Mouse (Mus musculus) layer of hippocampus, postnatal 10 days (tissue): ENCODE measurements at regions not wholly inside any gene's neighbourhood (a gene's known extent, or its start where the extent isn't known, plus 50 kb on each side); places are given as distances from the start of the nearest gene placed in this dataset.

Source experiments
- DNase-seq, 2 experiments: peaks; one replicate each; pipeline ENCODE4 v3.0.0; 2021; ENCODE audit warnings: low spot score in 2 of 2

GRCm38 (mm10) chr5:47185868-47186267, 797.1 kb upstream of the Slit2 start:
- DNase-seq, result no peak

DNA sequence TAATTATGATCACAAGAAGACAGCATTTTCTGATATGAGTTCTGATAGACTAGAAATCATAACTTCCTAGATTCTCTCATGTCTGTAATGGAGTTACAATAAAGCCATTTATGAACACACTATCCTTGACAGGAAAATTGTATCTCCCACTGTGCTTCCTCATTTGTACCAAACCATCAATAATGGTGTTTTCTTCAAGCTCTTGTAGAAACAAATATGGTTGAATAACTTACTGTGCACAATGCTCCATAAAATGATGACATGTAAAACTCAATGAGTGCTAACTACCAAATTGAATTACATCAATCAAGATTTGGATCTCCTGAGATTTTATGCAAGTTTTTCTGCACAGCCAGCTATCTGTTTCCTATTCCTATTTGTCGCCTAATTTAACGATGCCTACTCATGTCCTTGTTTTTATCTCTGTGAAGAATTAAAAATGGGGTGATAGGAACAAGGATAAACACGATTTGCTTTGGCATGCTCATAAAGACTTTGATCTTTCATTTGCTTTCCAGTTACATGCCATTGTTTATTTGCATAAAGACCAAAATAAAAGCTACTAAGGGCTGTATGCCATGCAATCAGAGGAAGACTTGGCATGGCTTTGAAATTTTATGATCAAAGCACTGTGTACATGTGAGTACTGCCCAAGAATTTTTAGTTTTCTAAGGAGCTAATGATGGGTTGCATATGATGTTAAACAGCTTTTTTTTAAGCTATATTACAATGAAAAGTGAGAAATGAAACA, 780.6 kb upstream of the Slit2 start:
- no peak for DNase-seq

GRCm38 (mm10) chr5:47202915-47203296, 780.0 kb upstream of the Slit2 start:
- no peak for DNase-seq

GRCm38 (mm10) chr5:47210542-47210941, 772.4 kb upstream of the Slit2 start:
- no peak for DNase-seq

- no peak for DNase-seq
Measured at GRCm38 (mm10) chr5:47215421-47215820, 767.5 kb upstream of the Slit2 start.

- DNase-seq, result no peak
Measured at GRCm38 (mm10) chr5:47225247-47225646, 757.7 kb upstream of the Slit2 start.

DNA sequence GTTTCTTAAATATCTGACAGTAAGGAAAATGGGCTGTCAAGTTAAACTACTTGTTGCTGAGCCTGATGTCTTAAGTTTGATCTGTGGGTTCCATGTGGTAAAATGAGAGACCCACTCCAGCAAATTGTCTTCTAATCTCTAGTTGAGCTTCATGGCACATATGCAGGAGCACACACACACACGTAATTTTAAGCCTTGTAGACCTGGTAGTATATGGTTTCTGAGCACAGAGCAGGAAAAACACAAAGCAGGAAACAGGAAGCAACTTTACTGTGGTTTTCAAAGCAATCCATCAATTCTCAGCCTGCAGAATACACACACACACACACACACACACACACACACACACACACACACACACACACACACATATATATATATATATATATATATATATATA, 746.8 kb upstream of the Slit2 start:
- DNase-seq, result no peak

DNA sequence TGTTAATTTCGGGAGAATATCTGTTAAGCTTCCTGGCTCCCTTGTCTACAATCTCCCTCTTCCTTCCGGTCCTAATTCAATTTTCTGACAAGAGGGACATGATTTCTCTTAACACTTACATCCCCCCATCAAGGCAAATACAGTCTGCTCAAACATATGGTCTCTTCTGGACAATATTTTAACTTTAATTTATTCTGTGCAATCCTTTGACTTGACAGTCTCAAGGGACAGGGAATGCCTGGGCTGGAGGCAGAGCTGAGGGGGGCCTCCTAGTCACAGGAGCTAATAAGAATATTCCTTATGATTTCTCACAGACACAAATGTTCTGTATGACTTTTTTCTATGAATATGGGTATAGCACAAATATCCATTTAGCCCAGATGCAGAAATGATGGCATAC, 742.9 kb upstream of the Slit2 start:
- no peak for DNase-seq

GRCm38 (mm10) chr5:47240586-47240985, 742.4 kb upstream of the Slit2 start:
- no peak for DNase-seq

DNA sequence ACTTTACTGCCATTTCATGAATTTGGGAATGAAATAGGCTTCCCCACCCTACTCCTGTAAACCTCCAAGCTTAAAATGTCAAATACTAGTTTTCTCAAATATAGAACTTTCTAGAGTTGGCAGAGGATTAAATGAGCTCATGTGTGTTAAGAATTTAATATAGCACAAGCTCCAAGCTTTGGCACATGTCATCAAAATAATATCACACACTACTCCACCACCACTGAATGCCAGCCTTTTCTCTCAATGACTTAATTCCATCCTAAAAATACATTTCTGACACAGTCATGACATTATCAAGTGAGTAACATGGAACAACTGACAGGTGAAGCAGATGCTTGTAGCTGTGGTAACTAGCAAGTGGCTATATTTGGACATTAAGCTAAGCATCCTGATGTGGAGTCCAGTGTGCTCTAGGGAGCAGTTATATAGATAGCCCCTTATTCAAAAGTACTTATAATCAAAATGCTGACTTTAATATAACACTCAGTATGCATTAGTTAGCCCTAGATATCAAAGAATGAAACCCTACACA, 728.0 kb upstream of the Slit2 start:
- DNase-seq, result no peak

- DNase-seq, result no peak
Measured at GRCm38 (mm10) chr5:47261658-47262411, 721.1 kb upstream of the Slit2 start.

DNA sequence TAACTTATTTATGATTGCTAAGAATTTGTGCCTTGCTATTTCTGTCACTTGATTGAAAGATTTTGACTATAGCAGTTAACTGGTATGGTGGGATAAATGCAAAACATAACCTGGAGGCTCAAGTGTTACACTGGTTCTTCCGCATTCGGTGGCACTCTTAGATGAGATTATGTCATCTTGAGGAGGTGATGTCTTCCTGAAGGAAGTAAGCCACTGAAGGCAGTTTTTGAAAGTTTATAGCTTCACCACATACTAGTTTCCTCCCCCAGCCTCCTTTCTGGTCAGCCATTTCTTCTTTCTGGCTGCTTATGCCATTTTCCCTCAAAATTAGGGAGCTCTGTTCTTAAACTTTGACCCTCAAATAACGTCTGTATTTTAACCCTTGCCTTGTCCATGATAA, 710.3 kb upstream of the Slit2 start:
- no peak for DNase-seq

DNA sequence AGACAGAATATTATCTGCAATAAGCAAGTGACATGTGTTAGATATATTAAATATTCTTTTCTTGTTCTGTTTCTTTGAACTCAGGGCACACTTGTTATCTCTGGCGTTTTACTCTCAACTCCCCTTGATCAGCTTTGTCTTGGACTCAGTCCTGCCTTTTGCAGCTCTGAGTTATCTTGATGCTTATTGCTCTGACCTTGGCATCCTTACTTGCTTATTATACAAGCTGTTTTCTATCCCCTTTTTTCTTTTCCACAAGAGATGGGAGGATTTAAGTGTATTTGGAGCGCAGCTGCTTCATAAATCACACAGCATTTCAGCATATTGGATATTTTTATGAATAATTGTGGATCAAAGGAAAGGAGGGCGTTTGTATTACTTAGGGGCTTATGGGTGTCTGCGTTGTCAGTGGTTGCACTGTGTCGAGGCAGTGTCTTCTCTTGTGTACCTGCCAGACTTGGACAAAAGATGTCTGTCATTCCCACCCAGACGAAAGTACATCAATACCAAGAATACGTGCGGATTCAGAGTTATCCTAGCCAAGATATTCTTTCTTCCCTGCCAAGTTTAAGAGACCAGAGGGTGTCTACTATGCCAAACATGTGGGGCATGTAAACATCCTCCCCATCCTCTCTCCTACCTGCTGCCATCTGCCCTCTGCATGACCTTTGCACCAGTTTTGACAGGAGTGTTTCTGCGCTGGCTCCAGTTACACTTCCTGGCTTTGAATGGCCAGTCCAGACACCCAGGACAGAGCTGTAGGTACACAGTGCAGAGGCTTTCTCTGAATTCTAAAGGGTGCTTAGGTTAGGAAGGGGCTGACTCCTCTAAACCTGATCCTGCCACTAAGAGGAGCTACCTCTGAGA, 709.3 kb upstream of the Slit2 start:
- no peak for DNase-seq

- no peak for DNase-seq
Measured at GRCm38 (mm10) chr5:47274256-47274638, 708.7 kb upstream of the Slit2 start.

DNA sequence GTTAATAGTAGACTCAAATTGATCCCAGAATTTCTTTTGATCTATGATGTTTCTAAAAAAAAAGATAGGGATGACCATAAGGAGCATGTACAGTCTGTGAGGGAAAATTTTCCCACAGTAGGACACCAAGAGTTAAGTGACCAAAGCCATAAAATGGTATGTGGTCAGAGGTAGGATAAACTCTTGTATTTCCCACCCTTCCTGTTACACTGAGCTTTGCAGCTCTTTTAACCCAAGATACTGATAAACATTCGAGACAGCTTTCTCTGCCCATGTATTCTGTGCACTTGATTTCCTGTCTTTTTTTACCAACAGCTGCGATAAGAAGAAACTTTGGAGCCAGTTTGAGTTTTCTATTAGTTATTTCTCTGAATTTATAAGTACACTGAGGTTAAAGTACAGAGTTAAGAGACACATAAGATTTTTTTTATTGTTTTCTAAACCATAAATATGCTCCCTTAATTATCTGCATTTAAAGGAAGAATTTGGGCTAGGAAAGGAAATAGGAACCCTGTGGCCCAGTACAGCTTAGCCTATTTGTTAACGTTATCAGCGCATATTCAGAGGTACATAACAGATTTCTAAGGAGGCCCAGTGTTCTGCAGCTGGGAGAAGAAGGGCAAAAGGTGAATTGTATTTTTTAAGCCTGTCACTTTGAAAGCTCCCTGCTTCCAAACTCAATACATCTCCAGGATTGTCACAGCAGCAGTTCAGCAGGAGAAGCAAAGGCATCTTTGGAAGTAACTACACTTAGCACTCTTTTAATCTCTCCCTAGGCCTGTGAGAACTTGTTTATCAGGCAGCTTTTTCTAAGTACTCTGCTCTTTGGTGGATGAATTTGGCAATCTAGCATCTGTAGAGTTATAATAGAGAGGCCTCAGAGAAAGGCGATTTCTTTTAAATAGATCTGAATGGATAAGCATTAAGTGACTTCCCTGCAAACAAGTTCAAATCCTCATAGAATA, 706.4 kb upstream of the Slit2 start:
- no peak for DNase-seq

GRCm38 (mm10) chr5:47279630-47280029, 703.3 kb upstream of the Slit2 start:
- DNase-seq, result no peak

- DNase-seq, result no peak
Measured at GRCm38 (mm10) chr5:47299602-47300001, 683.3 kb upstream of the Slit2 start.

- no peak for DNase-seq
Measured at GRCm38 (mm10) chr5:47317506-47317905, 665.4 kb upstream of the Slit2 start.

GRCm38 (mm10) chr5:47318147-47318546, 664.8 kb upstream of the Slit2 start:
- no peak for DNase-seq

DNA sequence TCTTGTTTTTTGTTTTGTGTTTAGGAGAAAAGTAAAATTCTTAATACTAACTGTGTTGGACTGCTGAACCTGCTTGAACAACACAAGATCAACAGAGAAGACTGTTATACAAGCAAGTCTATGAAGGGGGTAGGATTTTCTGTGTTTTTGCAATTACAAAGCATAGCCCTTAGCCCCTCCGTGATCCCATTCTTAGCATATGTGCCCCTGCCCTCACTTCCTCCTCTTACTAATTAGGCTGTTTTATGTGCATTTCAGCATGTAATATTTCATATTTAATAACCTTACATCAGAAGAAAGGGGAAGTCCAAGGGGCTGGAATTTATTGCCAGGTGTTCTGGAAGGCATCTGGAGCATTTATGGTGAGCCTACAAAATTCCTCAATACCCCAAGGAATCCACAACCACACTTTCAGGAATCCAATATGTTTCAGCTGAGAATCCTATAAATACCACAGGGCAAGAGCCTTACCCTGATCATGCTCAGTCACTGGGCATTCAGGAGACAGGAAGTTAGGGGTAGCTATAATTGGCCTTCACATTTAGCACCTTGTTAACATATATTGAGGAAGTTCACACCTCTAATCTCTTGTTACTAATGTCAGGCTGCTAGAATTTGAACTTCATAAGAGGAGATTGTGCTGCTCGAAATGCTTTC, 660.3 kb upstream of the Slit2 start:
- DNase-seq, result no peak
